Mouse (Mus musculus): ENCODE measurements around the gene Necap2.

- TF ChIP-seq CTCF (conservative IDR thresholded peaks at IDR 0.05; ENCODE audit: insufficient read depth, insufficient read length, low read depth, low read length) (no peak), POLR2A (IDR thresholded peaks at IDR 0.05; ENCODE audit: low read depth, low read length) (no peak)
Observed at GRCm38 (mm10) chr4:141072502-141072901, 5.7 kb downstream of the Necap2 start.
